Mouse (Mus musculus) hindbrain, embryonic 16.5 days (tissue): ENCODE data around the gene Atp6v0c. TPM values are rescaled to one million over a fixed set of nuclear protein-coding genes. Genes with fewer than 3 reads are reported as not detected.

ENCODE experiments used
- ATAC-seq: fragments of 200-750 bp; cut with Nextera tagmentation; 2 replicates; pipeline ENCODE4 v1.8.0; 2017; ENCODE audit warnings: moderate TSS enrichment, moderate library complexity
- H3K27ac ChIP-seq: fragments of 300-500 bp; sonication (generic); 2 replicates; pipeline ENCODE4 v1.5.1; 2014; ENCODE audit warnings: low read depth, mild to moderate bottlenecking, control low read depth, low read length, moderate library complexity
- H3K27me3 ChIP-seq: fragments of 300-500 bp; sonication (generic); replicated peaks from 2 replicates; pipeline ENCODE4 v1.6.1; 2014; ENCODE audit warnings: low read length; ENCODE audit not compliant: control insufficient read depth, insufficient read depth
- H3K36me3 ChIP-seq: fragments of 300-500 bp; sonication (generic); 2 replicates; pipeline ENCODE4 v1.6.1; 2014; ENCODE audit warnings: mild to moderate bottlenecking, low read length, moderate library complexity, mixed read lengths; ENCODE audit not compliant: control insufficient read depth, insufficient read depth
- H3K4me1 ChIP-seq: fragments of 300-500 bp; sonication (generic); 2 replicates; pipeline ENCODE4 v1.6.1; 2014; ENCODE audit warnings: low read depth, low read length; ENCODE audit not compliant: control insufficient read depth, insufficient read depth
- H3K4me2 ChIP-seq: fragments of 300-500 bp; sonication (generic); 2 replicates; pipeline ENCODE4 v1.6.1; 2014; ENCODE audit warnings: mild to moderate bottlenecking, low read length, control low read depth, moderate library complexity
- H3K4me3 ChIP-seq: fragments of 300-500 bp; sonication (generic); 2 replicates; pipeline ENCODE4 v1.5.1; 2014; ENCODE audit warnings: mild to moderate bottlenecking, low read length, control low read depth, moderate library complexity
- H3K9ac ChIP-seq: fragments of 300-500 bp; sonication (generic); 2 replicates; pipeline ENCODE4 v1.6.1; 2014; ENCODE audit warnings: low read depth, mild to moderate bottlenecking, control low read depth, low read length, moderate library complexity
- H3K9me3 ChIP-seq: fragments of 300-500 bp; sonication (generic); 2 replicates; pipeline ENCODE4 v1.6.1; 2014; ENCODE audit warnings: mild to moderate bottlenecking, low read length, moderate library complexity; ENCODE audit not compliant: control insufficient read depth
- WGBS: fragments of 180-500 bp; shearing (Covaris S2); extraction: QIAGEN DNeasy Blood & Tissue Kit; methylation state at CpG from one replicate; pipeline ENCODE4 v1.1.7; 2014; 5-methylcytosine and 5-hydroxymethylcytosine counted together
- polyA plus RNA-seq: library from polyadenylated mRNA; unstranded; fragments of >200 nt; fragmentation: Nextera tagmentation; extraction: Ambion mirVana; gene quantifications from 2 replicates; pipeline ENCODE4 v1.2.1, GENCODE M21; 2015

Gene Atp6v0c
- polyA plus RNA-seq, 1 experiment from 2014 or later, result 1,817 TPM

DNA sequence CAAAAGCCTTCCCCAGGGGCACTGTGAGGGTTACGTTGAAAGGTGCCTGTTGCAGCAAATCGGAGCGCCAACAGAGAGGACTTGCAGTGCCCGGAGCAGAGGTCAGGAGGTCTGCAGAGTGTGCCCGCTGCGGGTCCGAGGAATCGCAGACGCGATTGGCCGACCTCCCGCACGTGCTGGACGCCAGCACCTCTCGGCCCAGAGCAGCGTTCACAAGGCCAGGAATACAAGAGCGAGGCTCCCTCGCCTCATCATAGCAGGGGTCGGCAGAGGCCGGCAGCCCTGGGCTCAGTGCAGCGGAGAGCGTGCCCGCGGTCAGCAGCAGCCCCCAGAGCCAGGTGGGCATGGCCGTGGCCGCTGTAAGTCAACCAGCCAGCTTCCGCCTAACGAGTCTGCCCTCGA lies 39.1 kb upstream of the Atp6v0c start:
- Histone ChIP-seq H3K4me3 (peak overlapping the region; percentile 50), H3K9ac (peak overlapping the region; percentile 80), H3K4me1 (peaks cover 71% of the 10 kb centered on the region), H3K36me3 (no peaks in the 10 kb centered on the region), H3K27ac (peak overlapping the region; percentile 62), H3K9me3 (no peaks in the 10 kb centered on the region), H3K27me3 (no peaks in the 10 kb centered on the region), H3K4me2 (peak overlapping the region; percentile 82)
- 5% methylated on average over 28 of the region's 29 CpGs for WGBS
- ATAC-seq, result no peak

DNA sequence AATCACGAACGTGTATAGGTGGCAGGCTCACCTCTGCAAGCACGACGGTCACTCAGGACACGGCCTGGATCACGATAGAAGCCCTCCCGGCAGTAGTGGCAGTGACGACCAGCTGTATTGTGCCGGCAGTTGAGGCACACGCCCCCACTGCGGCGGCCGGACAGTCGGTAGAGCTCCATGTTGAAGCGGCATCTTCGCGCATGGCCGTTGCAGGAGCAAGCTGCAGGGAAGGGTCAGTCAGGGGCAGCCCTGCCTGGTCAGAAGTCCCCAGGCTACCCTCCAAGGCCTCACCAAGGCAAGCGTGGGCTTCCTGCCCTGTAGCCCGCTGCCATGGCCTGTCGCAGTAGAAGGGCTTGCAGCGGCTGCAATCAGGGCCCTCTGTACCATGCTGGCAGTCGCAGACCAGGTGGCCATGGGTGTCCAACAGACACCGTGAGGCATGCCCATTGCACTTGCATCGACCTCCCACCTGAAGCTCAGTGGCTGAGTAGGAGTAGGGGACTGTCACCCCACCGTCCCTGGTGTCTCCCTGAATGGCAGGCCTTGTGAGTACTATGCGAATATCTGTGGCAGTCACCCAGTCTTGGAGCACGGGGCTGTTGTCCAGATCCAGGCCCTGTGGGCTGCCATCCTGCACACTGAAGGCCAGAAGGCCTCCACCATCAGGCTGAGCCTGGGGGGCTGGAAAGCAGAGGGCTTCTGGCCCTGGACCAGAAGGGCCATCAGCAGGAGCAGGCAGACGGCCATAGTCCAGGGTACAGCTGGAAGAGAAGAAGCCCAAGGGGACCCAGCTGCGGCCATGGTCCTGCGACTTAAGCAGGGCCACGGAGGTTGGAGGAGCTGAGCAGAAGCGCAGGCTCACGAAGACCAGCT lies 38.5 kb upstream of the Atp6v0c start:
- peaks cover 77% of the 10 kb centered on the region for H3K4me1 ChIP-seq
- H3K27me3 ChIP-seq, result no peaks in the 10 kb centered on the region
- peak overlapping the region; percentile 90 for H3K9ac ChIP-seq
- peak overlapping the region; percentile 62; the same call in 1 of the 2 replicates for H3K27ac ChIP-seq
- H3K4me2 ChIP-seq, result peak overlapping the region; percentile 82
- no peaks in the 10 kb centered on the region for H3K9me3 ChIP-seq
- 56% methylated on average over 34 of the region's 34 CpGs for WGBS
- ATAC-seq, result no peak
- peak overlapping the region; percentile 50 for H3K4me3 ChIP-seq
- H3K36me3 ChIP-seq, result no peaks in the 10 kb centered on the region

DNA sequence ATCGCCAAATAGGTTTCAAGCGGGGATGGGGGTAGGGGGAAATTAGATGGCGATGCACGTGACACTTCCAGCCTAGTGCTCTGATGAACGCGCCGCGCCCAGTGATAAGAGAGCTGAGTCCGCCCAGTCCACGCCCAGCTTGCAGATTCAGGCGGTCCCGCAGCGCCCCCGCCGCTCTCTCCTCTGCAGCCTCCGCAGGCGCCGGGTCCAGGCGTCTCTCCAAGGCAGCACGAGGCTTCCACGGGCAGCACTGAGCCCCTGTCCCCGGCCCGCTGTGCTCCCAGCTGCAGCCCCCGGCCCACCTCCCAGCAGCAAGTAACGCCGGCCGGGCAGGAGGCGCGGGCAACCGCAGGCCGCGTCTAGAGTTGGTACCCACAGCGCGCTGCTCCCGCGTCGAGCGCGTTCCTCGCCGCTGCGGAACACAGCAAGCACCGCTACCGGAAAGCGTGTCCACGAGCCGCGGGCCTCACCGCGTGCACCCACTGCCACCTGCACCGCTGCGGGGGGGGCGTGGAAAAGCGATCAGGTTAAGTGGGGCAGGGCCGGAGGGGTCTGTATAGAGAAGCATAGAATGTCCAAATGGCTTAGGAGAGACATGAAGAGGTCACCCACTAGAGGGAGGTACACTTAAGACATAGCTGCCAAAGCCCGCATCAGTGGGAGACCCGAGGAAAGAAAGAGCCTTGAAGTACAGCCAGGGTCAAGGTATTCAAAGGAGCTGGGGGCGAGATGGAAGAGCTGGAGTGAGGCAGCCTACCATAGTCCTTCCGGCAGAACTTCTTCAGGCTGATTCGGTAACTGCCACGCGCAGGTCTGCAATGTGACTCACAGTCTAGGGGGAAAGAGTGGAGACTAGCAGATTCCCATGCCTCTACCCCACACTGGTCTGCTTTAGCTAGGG lies 37.2 kb upstream of the Atp6v0c start:
- H3K4me2 ChIP-seq, result peak overlapping the region; percentile 82
- H3K4me1 ChIP-seq, result peaks cover 75% of the 10 kb centered on the region
- H3K9ac ChIP-seq, result peak overlapping the region; percentile 90
- no peaks in the 10 kb centered on the region for H3K36me3 ChIP-seq
- peak overlapping the region; percentile 77 for H3K27ac ChIP-seq
- no peaks in the 10 kb centered on the region for H3K9me3 ChIP-seq
- ATAC-seq, result peak; percentile 32
- H3K4me3 ChIP-seq, result peak overlapping the region; percentile 77
- WGBS, result 5% methylated on average over 61 of the region's 62 CpGs
- H3K27me3 ChIP-seq, result no peaks in the 10 kb centered on the region

DNA sequence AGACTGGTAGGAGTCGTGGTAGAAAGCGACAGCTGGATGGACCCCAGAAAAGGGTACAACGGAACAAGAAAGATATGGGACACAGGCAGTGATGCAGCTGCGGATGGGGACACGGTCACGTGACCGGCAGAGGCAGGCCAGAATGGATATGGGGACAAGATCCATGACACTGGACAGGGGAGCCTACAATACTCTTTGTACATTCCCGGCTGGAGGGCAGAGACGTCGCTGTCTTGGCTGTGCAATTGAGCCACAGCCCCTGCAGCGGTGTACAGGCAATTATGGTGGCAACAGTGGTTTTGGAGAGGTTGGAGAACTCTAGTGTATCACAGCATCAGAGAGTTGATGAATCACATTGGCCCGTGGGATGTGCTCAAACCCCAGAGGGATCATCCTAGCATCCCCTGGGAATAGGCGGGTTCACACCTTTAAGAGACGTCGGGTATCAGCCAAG lies 36.4 kb upstream of the Atp6v0c start:
- WGBS, result 4% methylated on average over 15 of the region's 15 CpGs
- H3K9me3 ChIP-seq, result no peaks in the 10 kb centered on the region
- H3K9ac ChIP-seq, result peak overlapping the region; percentile 90
- no peaks in the 10 kb centered on the region for H3K36me3 ChIP-seq
- peak overlapping the region; percentile 77 for H3K4me3 ChIP-seq
- ATAC-seq, result no peak; the same call in 1 of the 2 replicates
- H3K4me1 ChIP-seq, result peaks cover 68% of the 10 kb centered on the region
- peak overlapping the region; percentile 77 for H3K27ac ChIP-seq
- no peaks in the 10 kb centered on the region for H3K27me3 ChIP-seq
- peak overlapping the region; percentile 82 for H3K4me2 ChIP-seq

DNA sequence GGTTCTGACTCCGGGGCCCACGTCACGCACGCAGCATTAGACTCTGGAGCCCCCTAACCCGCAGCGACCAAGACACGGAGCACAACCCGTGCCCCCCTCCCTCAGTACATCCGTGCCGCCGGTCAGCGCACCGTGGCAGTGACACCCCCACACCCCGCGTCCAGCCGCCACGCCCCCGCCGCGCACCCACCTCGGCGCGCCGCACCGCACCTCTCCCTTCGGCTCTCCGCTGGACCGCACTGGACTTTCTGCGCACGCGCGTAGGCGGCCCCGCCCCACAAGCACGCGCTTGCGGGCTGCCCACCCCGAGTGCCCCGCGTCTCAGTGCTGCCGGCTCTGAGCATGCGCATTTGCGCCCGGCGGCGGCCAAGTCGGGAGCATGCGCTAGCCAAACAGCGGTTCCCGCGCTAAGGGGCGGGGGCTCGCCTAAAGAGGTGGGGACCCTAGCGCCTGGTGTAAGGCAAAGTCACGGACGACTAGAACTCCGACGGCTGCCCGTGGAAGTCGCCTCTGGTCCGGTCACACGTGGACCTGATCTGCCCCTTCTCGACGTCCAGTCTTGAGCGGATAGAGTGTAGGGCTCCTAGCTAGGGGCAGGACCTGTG lies 35.9 kb upstream of the Atp6v0c start, which contains the start of gene Tbc1d24:
Tbc1d24 (minus strand) TSS at position 279 of the 605 bp plus-strand sequence.
- H3K9ac ChIP-seq, result peak within 1 kb of the TSS; percentile 90
- no peaks in the 10 kb centered on the region for H3K36me3 ChIP-seq
- H3K9me3 ChIP-seq, result no peaks in the 10 kb centered on the region
- peak within 1 kb of the TSS; percentile 82 for H3K4me2 ChIP-seq
- peak within 1 kb of the TSS; percentile 77 for H3K27ac ChIP-seq
- peak; percentile 80 for ATAC-seq
- H3K4me3 ChIP-seq, result peak within 1 kb of the TSS; percentile 77
- H3K27me3 ChIP-seq, result no peaks in the 10 kb centered on the region
- H3K4me1 ChIP-seq, result peaks cover 63% of the 10 kb centered on the region
- under 1% methylated on average over 49 of the region's 65 CpGs for WGBS

DNA sequence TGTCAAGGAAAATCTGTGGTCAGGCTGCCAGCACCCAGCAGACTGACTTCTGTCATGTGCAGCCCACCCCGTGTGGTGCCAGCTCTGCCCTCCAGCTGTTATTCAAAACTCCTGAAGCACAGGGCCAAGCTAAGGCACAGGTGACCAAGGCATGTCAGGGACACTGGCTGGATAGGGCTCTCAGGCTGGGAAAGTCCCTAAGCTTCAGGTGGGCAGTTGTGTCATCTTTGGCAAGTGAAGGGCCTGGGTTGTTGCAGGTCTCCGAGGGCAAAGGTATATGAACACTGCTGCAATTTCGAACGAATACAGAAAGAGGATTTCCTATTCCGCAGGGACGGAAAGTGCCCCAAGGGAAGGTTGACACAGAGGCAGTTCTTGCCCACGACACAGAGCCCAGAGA lies 35.3 kb upstream of the Atp6v0c start:
- Histone ChIP-seq H3K27ac (peak overlapping the region; percentile 59), H3K4me2 (peak overlapping the region; percentile 82), H3K4me3 (peak overlapping the region; percentile 77), H3K9me3 (no peaks in the 10 kb centered on the region), H3K9ac (peak overlapping the region; percentile 90), H3K36me3 (no peaks in the 10 kb centered on the region), H3K4me1 (peaks cover 65% of the 10 kb centered on the region), H3K27me3 (no peaks in the 10 kb centered on the region)
- no peak for ATAC-seq
- 6% methylated on average over 7 of the region's 7 CpGs for WGBS

DNA sequence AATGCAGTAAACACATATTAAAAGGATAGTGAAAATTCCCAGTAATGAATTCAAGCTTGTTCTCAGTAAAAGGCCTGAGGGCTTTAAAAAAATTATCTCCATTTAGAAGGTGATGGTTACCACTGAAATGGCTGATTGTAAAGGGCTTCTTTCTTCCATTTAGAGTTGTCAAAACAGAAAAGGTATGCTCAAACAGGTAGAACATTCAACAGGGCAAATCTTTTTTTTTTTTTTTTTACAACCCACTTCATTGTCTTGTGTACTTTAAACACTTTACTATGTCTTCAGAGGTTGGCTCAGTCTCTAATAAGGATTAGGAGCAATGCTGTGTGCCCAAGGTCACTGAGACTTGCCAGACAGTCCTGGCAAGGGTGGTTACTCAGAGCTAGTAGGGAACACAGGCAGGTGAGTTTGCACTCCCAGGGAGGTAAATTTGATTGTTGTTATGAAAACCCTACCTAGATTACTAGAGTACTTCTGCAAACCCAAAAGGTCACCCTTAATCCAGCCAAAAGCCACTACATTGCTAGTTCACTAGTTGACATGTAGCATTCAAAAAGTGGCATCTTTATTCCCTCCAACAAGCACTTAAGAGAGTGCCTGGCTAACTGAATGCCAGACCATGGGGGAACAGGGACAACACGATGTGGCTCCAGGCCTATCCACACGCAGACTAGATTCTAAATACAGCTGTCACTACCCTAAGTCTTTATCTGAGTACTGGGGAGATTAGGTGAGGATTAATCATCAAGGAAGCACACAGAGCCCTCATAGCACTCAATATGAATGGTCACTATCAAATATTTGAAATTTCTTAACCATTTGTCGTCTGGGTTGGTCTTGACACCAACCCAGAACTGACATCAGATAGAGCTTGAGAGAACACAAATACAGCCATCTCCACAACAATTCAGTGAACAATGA lies 34.4 kb upstream of the Atp6v0c start:
- Histone ChIP-seq H3K36me3 (no peaks in the 10 kb centered on the region), H3K27ac (no peak overlapping the region), H3K27me3 (no peaks in the 10 kb centered on the region), H3K4me2 (peak overlapping the region; percentile 82), H3K9ac (peak overlapping the region; percentile 90), H3K9me3 (no peaks in the 10 kb centered on the region), H3K4me3 (peak overlapping the region; percentile 77), H3K4me1 (peaks cover 58% of the 10 kb centered on the region)
- WGBS, result 78% methylated on average over 3 of the region's 3 CpGs
- no peak for ATAC-seq

DNA sequence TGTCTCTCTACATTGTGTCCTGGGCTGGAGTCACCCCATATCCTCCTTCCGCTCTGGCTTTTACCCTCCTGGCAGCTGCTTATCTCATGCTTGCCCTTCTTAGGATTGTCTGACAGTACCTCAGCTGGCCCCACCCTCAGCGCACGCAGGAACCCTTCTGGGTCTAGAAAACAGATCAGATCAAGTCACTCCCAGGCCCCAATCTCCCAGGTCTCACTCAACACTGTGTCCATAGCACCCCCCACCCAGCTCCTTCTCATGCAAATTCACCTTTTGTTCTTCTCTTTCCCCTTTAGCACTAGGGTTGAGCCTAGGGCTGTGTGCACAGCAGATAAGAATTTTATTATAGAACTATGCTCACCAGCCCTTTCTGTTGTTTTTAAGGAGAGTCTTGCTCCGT lies 33.6 kb upstream of the Atp6v0c start:
- Histone ChIP-seq H3K9me3 (no peaks in the 10 kb centered on the region), H3K4me1 (peaks cover 50% of the 10 kb centered on the region)

More for the DNA sequence above, 33.6 kb upstream of the Atp6v0c start:
- 44% methylated on average over 4 of the region's 4 CpGs for WGBS
- Histone ChIP-seq H3K27ac (no peak overlapping the region), H3K9ac (peak overlapping the region; percentile 46), H3K4me2 (peak overlapping the region; percentile 82), H3K36me3 (no peaks in the 10 kb centered on the region), H3K4me3 (peak overlapping the region; percentile 14; the same call in 1 of the 2 replicates), H3K27me3 (no peaks in the 10 kb centered on the region)
- ATAC-seq, result no peak
